Mouse (Mus musculus): ENCODE results near the gene Hoxa7. TPM values are rescaled to one million over a fixed set of nuclear protein-coding genes. Genes with fewer than 3 reads are reported as not detected.

Hoxa7 gene
- total and polyA plus RNA-seq, 3 experiments, result 0.25 to 0.50 (median 0.31) TPM

GRCm38 (mm10) chr6:52182793-52183192, 38.9 kb downstream of the Hoxa7 start:
- Histone ChIP-seq H3K4me3 (no peak overlapping the region), H3K79me2 (replicated peaks; ENCODE audit: control insufficient read depth, insufficient read depth, low read length) (no peaks in the 10 kb centered on the region), H3K4me1 (ENCODE audit: control insufficient read depth, insufficient read depth, low read length) (no peaks in the 10 kb centered on the region), H3K9ac (ENCODE audit: low read depth, low read length) (no peak overlapping the region), H3K27me3 (ENCODE audit: control insufficient read depth, insufficient read depth, low read length) (peaks cover 16% of the 10 kb centered on the region), H3K36me3 (ENCODE audit: control insufficient read depth, insufficient read depth, low read length) (no peaks in the 10 kb centered on the region), H3K27ac (no peak overlapping the region)
- intact Hi-C loops (cut with DNase I), result no loop called here
- WGBS, result 24% methylated on average over 1 of the region's 1 CpGs
- no peak for TF ChIP-seq POLR2A (IDR thresholded peaks at IDR 0.05; ENCODE audit: insufficient read depth, low read depth, low read length)
- no peak for TF ChIP-seq EP300 (IDR thresholded peaks at IDR 0.05; ENCODE audit: insufficient read depth, low read depth, low read length)
- TF ChIP-seq CTCF (IDR thresholded peaks at IDR 0.05), result no peak
- no peak for DNase-seq

GRCm38 (mm10) chr6:52182030-52182429, 39.6 kb downstream of the Hoxa7 start:
- TF ChIP-seq EP300 (IDR thresholded peaks at IDR 0.05; ENCODE audit: insufficient read depth, low read depth, low read length), result no peak
- no peak for TF ChIP-seq CTCF (IDR thresholded peaks at IDR 0.05)
- no peak for TF ChIP-seq POLR2A (IDR thresholded peaks at IDR 0.05; ENCODE audit: insufficient read depth, low read depth, low read length)
- Histone ChIP-seq H3K27me3 (ENCODE audit: control insufficient read depth, insufficient read depth, low read length) (peaks cover 16% of the 10 kb centered on the region), H3K27ac (no peak overlapping the region), H3K79me2 (replicated peaks; ENCODE audit: control insufficient read depth, insufficient read depth, low read length) (no peaks in the 10 kb centered on the region), H3K9ac (ENCODE audit: low read depth, low read length) (no peak overlapping the region), H3K36me3 (ENCODE audit: control insufficient read depth, insufficient read depth, low read length) (no peaks in the 10 kb centered on the region), H3K4me1 (ENCODE audit: control insufficient read depth, insufficient read depth, low read length) (no peaks in the 10 kb centered on the region), H3K4me3 (no peak overlapping the region)
- WGBS, result 39% methylated on average over 2 of the region's 2 CpGs
- DNase-seq, result no peak
- intact Hi-C loops (cut with DNase I), result no loop called here

DNA sequence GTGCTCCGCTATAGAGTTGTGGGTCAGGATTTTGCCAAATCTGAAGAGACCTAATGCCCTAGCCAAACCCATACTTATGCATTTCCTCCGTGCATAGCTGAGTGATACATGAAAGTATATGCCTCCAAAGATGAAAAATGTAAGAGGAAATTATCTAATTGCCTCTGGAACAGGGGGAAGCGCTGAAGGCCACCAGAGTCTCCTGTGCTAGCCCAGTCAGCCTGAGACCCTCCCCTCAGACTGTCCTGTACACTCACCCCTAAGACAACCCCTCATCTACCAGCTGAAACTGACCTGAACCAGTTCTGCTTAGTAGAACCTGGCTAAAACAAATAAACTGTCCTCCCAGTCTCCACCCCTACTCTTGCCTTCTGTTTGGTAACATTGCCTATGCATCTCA, 40.9 kb downstream of the Hoxa7 start:
- intact Hi-C loops (cut with DNase I), result no loop called here
- H3K9ac ChIP-seq (ENCODE audit: low read depth, low read length), result no peak overlapping the region
- H3K36me3 ChIP-seq (ENCODE audit: control insufficient read depth, insufficient read depth, low read length), result no peaks in the 10 kb centered on the region
- TF ChIP-seq POLR2A (IDR thresholded peaks at IDR 0.05; ENCODE audit: insufficient read depth, low read depth, low read length) (no peak), CTCF (IDR thresholded peaks at IDR 0.05) (no peak), EP300 (IDR thresholded peaks at IDR 0.05; ENCODE audit: insufficient read depth, low read depth, low read length) (no peak)
- no peaks in the 10 kb centered on the region for H3K79me2 ChIP-seq (replicated peaks; ENCODE audit: control insufficient read depth, insufficient read depth, low read length)
- no peak for DNase-seq
- no peak overlapping the region for H3K4me3 ChIP-seq
- peaks cover 14% of the 10 kb centered on the region for H3K27me3 ChIP-seq (ENCODE audit: control insufficient read depth, insufficient read depth, low read length)
- H3K4me1 ChIP-seq (ENCODE audit: control insufficient read depth, insufficient read depth, low read length), result no peaks in the 10 kb centered on the region
- no peak overlapping the region for H3K27ac ChIP-seq
- 32% methylated on average over 3 of the region's 3 CpGs for WGBS

DNA sequence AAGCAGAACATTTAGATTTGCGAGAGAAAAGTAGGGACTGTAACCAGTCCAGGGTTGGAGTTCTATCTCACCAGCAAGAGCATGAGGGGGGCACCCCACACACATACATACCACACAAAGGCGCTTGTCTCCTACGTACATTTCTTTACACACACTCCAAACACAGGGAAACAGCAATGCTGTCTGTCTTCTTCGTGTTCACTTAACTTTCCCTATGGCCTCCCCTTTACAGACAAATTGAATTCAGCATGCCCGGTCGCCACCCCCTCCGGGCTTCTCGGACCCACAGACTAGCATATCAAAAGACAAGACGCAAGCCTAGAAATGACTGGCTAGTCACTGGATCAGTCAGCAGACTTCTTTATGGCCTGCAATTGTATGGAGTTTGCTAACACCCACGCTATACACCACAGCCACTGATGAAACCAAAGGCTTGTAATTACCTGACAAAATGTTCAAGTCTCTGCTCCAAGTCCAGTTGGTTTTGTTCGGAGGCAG, 41.4 kb downstream of the Hoxa7 start:
- Histone ChIP-seq H3K4me3 (peak overlapping the region; percentile 16; the same call in 1 of the 2 replicates), H3K79me2 (replicated peaks; ENCODE audit: control insufficient read depth, insufficient read depth, low read length) (no peaks in the 10 kb centered on the region), H3K27me3 (ENCODE audit: control insufficient read depth, insufficient read depth, low read length) (peaks cover 15% of the 10 kb centered on the region), H3K36me3 (ENCODE audit: control insufficient read depth, insufficient read depth, low read length) (no peaks in the 10 kb centered on the region), H3K4me1 (ENCODE audit: control insufficient read depth, insufficient read depth, low read length) (no peaks in the 10 kb centered on the region), H3K27ac (peak overlapping the region; percentile 12; the same call in 1 of the 2 replicates), H3K9ac (ENCODE audit: low read depth, low read length) (no peak overlapping the region)
- WGBS, result 16% methylated on average over 11 of the region's 11 CpGs
- TF ChIP-seq EP300 (IDR thresholded peaks at IDR 0.05; ENCODE audit: insufficient read depth, low read depth, low read length) (no peak), CTCF (IDR thresholded peaks at IDR 0.05) (no peak), POLR2A (IDR thresholded peaks at IDR 0.05; ENCODE audit: insufficient read depth, low read depth, low read length) (no peak)
- intact Hi-C loops (cut with DNase I), result no loop called here
- no peak for DNase-seq

DNA sequence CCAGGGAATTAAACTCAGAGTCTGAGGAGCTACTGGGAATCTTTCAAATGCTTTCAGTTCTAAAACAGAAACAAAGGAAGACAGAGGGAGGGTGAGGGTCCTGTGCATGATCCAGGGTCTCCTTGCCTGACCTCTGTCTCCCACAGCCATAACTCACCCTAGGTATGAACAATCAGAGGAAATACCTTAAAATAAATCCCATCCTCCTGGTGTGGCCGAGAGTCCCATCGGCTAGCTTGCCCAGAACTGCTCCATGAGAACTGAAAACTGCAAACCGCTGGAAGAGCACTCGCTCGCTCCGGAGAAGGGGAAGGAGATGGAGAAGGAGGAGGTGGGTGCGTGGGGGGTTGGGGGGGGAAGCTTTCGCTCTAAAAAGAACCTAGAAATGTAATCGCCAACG, 42.0 kb downstream of the Hoxa7 start:
- Histone ChIP-seq H3K4me3 (peak overlapping the region; percentile 16; the same call in 1 of the 2 replicates), H3K4me1 (ENCODE audit: control insufficient read depth, insufficient read depth, low read length) (no peaks in the 10 kb centered on the region), H3K9ac (ENCODE audit: low read depth, low read length) (no peak overlapping the region), H3K36me3 (ENCODE audit: control insufficient read depth, insufficient read depth, low read length) (no peaks in the 10 kb centered on the region), H3K27me3 (ENCODE audit: control insufficient read depth, insufficient read depth, low read length) (peaks cover 16% of the 10 kb centered on the region), H3K79me2 (replicated peaks; ENCODE audit: control insufficient read depth, insufficient read depth, low read length) (no peaks in the 10 kb centered on the region), H3K27ac (peak overlapping the region; percentile 26)
- intact Hi-C loops (cut with DNase I), result no loop called here
- no peak for DNase-seq
- WGBS, result 9% methylated on average over 10 of the region's 10 CpGs
- TF ChIP-seq POLR2A (IDR thresholded peaks at IDR 0.05; ENCODE audit: insufficient read depth, low read depth, low read length) (no peak), EP300 (IDR thresholded peaks at IDR 0.05; ENCODE audit: insufficient read depth, low read depth, low read length) (no peak), CTCF (IDR thresholded peaks at IDR 0.05) (no peak)

DNA sequence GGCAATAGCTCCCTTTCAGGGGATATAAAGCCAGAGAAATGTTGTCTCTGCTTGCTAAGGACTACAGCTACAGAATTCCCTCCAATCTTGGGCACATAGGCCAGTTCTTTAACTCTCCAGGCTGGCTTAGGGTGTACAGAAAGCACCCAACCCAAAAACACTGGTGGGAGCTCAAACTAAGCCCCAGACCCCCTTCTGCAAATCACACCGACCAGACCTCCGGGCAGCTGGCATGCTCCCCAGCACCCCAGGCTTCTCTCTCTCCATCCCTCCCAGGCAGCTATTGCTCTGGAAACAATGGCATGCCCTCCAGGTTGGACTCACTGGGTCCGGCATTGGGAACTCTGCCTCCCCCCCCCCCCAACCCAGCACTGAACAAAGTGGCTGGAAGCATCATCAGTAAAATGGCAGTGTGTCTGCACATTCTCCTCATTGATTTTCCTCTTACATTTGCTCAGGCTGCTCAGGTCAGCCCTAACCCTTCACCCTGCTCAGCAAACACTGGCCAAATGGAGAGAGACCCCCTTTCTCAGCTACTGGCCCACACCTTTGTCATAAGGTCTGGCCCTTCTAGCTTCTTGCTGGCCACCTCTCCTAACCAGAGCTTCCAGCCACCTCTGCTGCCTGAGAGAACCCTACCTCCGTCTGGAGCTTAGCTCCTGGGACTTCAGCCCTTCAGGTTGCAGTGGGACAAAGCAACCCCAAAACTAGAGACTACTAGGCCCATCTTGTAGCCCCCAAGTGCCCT, 42.6 kb downstream of the Hoxa7 start:
- H3K9ac ChIP-seq (ENCODE audit: low read depth, low read length), result no peak overlapping the region
- TF ChIP-seq CTCF (IDR thresholded peaks at IDR 0.05) (no peak), EP300 (IDR thresholded peaks at IDR 0.05; ENCODE audit: insufficient read depth, low read depth, low read length) (no peak), POLR2A (IDR thresholded peaks at IDR 0.05; ENCODE audit: insufficient read depth, low read depth, low read length) (no peak)
- H3K79me2 ChIP-seq (replicated peaks; ENCODE audit: control insufficient read depth, insufficient read depth, low read length), result no peaks in the 10 kb centered on the region
- no peak for DNase-seq
- peak overlapping the region; percentile 26 for H3K27ac ChIP-seq
- intact Hi-C loops (cut with DNase I), result no loop called here
- 13% methylated on average over 4 of the region's 4 CpGs for WGBS
- H3K4me1 ChIP-seq (ENCODE audit: control insufficient read depth, insufficient read depth, low read length), result no peaks in the 10 kb centered on the region
- no peak overlapping the region for H3K4me3 ChIP-seq
- H3K27me3 ChIP-seq (ENCODE audit: control insufficient read depth, insufficient read depth, low read length), result peaks cover 12% of the 10 kb centered on the region
- no peaks in the 10 kb centered on the region for H3K36me3 ChIP-seq (ENCODE audit: control insufficient read depth, insufficient read depth, low read length)
